Mouse (Mus musculus) olfactory bulb, adult 2 months (tissue): Measurements from ENCODE around the gene Frat2.

Source experiments
- CTCF ChIP-seq: fragments of 200-500 bp; IDR thresholded peaks from 2 replicates; pipeline ENCODE4 v1.5.1; 2012; ENCODE audit warnings: low read depth, mild to moderate bottlenecking, low read length, moderate library complexity; ENCODE audit not compliant: insufficient read depth
- POLR2A ChIP-seq: fragments of 200-500 bp; IDR thresholded peaks from 2 replicates; pipeline ENCODE4 v1.6.1; 2012; ENCODE audit warnings: mild to moderate bottlenecking, low read depth, low read length, moderate library complexity; ENCODE audit not compliant: insufficient read depth

DNA sequence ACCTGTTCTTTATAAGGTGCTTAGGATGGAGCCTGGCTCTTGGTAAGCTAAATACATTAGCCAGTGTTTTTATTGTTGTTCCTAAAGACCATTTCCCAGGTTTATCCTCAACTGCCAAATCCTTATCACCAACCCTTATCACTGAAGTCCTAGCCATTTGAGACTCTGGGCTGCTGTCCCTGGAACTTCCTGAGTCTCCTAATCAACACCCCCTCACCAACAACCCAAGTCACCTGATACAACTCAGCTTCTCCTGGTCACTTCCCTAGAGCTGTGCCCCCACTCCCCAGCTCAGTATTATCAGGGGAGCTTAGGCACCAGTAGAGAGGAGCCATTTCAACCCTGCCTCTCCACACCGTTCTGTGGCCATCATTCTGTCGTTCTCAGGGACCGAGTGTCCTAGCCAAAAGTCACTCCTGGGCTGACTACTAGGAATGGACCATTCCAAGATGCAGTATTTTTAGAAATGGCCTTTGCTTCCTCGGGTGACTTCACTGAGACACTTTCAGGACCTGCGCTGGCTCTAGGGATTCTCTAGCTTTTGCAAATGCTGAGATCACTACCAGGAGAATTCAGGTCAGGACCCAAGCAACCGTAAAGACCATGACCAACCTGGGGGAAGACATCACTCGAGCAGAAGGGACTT, 6.7 kb downstream of the Frat2 start:
- TF ChIP-seq POLR2A (no peak), CTCF (no peak)
